Mouse (Mus musculus): ENCODE data around the gene Lama1. TPM values are rescaled to one million over a fixed set of nuclear protein-coding genes. Genes with fewer than 3 reads are reported as not detected.

Lama1 gene
- not detected for total RNA-seq (2023)

DNA sequence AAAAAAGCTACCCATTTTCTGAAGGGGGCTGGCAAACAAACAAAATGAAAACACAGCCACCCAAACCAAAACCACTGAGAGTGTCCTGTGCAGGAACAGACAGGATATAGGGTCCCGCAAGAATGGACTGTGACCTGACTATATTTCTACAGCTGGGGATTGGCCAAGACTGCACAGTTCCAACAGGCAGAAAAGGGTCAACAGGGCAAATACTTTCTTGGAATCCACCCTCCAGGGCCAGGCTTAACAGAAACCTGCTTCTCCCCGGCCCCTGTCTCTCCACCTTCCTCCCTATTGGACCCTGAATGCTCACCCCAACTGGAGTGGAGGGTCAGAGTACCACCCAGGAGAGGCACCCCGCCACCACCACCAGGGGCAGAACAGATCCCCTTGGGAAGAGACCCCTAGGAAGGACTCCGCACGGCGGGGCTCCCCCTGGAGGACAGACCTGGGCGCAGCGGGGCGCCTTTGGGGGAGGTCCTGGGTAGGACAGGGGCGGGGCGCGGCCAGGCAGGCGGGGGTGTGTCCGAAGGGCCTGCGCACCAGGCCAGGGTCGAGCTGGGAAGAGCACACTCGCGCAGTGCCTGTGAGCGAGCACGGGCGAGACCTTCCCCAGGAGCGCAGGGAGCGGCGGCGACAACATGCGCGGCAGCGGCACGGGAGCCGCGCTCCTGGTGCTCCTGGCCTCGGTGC is at the start of gene Lama1:
Gene Lama1, plus strand, starts transcription at position 566 of the 693 bp plus-strand sequence.

Other genes starting within 250 kb of the Lama1 start
- gene Lrrc30, start 64.5 kb upstream of the Lama1 start, total RNA-seq (2023): not detected

All from CD8-positive naive resting alpha-beta T cell, adult 57 days (primary cell).